Mouse (Mus musculus): ENCODE measurements at regions not wholly inside any gene's neighbourhood (a gene's known extent, or its start where the extent isn't known, plus 50 kb on each side); places are given as distances from the start of the nearest gene placed in this dataset.
A peak's percentile ranks its signal among the peaks of the same experiment; 100 is the strongest.
"Not testable (repeated sequence)": the region's sequence is repeated elsewhere in the genome, so short reads cannot be mapped to it uniquely, and the experiment has no call there.

- no peak for DNase-seq (ENCODE audit: low spot score)
Measured at GRCm38 (mm10) chr17:76703823-76704222, 1152.1 kb upstream of the Fam98a start.

DNA sequence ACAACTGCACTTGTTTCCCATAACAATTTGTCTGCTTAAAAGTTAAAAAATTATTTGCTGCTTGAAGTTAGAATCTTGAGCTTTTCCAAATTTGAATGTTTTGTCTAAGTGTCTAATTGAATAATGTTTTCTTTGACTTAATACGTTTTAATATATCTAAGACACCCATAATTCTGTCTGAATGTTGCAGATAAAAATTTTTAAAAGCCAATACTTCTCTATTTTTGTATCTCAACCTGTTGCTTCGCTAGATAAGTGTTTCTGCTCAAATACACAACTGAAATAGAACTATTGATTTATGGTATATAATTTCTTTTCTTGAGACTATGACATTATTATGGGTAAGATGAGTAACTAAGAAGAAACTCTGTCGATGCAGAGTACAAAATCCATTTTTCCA, 1144.5 kb upstream of the Fam98a start:
- no peak for DNase-seq (ENCODE audit: low spot score)

DNA sequence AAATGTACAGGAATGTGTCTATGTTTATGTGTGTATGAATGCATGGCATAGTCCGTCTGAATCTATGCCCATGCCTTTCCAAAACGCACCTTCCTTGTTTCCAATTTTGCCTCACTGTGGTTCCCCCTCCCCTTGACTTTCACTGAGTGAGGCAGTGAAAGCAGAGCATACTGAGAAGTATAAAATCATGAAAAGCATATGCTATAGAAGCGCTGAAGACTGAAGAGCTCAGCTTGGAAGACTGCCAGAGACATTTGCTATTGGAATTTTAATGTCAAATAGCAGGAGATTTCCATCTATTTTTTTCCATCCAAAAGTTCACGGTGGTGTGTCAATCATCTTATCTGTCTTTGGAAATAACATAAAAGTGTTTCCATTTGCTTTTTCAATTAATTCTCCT, 1106.3 kb upstream of the Fam98a start:
- no peak for DNase-seq (ENCODE audit: low spot score)

DNA sequence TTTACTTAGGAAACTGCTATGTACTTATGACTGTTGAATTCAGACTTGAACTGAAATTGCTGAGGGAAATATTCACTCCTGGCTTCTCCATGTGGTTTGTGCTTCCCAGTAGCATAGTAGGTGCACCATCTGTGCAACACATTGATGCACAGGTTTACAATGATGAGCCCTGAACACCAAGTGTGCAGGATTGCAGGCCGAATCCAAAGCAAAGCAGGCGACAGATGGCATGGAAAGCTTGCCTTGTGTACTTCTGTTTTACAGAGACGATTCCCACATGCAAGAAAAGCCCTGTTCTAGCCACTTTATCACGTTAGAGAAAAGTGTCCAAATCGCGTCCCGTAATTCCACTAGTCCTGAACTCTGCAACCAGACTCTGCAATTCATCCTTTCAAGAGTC, 1074.2 kb upstream of the Fam98a start:
- no peak for DNase-seq (ENCODE audit: low spot score)

GRCm38 (mm10) chr17:76605237-76605636, 1053.5 kb upstream of the Fam98a start:
- no peak for DNase-seq (ENCODE audit: low spot score)

DNA sequence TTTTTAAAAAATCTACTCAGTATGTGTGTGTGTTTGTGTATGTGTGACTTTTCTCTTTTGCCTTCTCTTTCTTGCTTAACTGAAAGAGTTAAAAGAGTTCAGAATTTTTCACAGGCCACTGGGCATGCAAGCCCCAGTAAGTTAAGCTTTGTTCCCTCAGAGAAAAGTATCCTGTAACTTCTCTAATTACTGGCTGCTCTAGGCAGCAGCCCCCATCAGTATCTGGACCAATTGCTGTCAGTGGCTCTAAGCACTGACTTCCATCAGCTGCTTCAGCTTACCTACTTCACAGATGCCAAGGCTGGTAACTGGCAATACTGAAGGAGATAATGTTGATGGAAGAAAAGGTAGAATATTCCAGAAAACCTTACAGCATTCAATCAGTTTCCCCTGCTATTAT, 1026.6 kb upstream of the Fam98a start:
- peak; percentile 4 for DNase-seq (ENCODE audit: low spot score)

DNA sequence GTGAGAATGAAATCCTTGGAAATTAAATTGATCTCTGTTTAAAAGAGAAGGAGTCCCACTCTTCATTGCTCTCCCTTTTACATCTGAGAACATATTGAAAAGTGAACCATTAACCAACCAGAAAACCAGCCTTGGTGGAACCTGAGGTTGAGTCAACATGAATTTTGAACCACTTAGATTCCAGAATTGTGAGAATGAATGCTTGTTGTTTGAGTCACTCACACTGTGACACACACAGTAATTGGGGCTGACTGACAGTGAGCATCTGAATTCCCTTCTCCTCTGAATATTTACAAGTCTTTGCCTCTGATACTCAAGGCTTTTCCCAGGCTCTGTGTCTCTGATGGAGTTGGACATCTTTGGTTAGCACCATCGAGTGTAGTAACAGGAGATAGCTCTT, 1008.0 kb upstream of the Fam98a start:
- no peak for DNase-seq (ENCODE audit: low spot score)

DNA sequence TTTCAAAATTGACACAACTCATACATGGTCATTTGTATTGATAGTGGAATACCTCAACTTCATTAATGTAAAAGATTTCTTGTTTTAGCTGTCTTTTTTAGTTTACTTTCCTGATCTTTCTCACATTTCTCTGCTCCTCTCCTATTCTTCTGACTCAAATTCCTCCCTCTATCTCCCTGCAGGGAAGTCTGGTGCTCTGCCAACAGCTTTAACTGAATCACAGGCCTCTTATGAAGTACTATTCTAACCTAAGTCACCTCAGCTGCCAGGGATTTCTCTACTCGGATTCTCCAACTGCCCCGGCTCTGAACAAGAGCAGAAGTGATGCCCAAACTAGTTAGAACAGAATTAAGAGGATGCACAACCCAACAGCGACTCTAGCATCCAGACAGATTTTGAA, 993.8 kb upstream of the Fam98a start:
- DNase-seq (ENCODE audit: low spot score), result no peak

GRCm38 (mm10) chr17:76535772-76536171, 984.0 kb upstream of the Fam98a start:
- no peak for DNase-seq (ENCODE audit: low spot score)

GRCm38 (mm10) chr17:76501732-76502131, 950.0 kb upstream of the Fam98a start:
- no peak for DNase-seq (ENCODE audit: low spot score)

DNA sequence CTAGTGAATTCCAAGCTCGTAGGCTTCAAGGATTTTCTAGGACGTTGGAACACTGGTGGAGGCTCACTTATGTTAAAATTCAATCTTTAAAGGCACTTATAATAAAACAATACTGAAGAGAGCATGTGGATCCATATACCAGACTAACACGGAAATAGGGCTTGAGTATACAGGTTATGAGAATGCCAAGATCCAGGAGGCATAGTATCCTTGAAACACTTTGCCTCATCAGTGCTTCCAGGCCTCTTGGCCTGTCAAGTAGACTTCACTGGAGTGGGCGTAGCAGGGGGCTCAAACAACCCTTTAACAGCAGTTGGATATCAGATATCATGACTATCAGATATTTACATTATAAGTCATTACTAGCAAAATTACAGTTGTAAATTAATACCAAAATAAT, 948.7 kb upstream of the Fam98a start:
- DNase-seq (ENCODE audit: low spot score), result no peak

GRCm38 (mm10) chr17:76499981-76500380, 948.2 kb upstream of the Fam98a start:
- not testable (repeated sequence) for DNase-seq (ENCODE audit: low spot score)

GRCm38 (mm10) chr17:76487347-76487746, 935.6 kb upstream of the Fam98a start:
- DNase-seq (ENCODE audit: low spot score), result no peak

GRCm38 (mm10) chr17:76484130-76484529, 932.4 kb upstream of the Fam98a start:
- DNase-seq (ENCODE audit: low spot score), result no peak

GRCm38 (mm10) chr17:76451296-76451834, 899.6 kb upstream of the Fam98a start:
- DNase-seq (ENCODE audit: low spot score), result peak; percentile 55

Measured in embryo, embryonic 10 days (tissue).